Mouse (Mus musculus) adrenal gland, adult (tissue): Measurements from ENCODE around the gene C5ar2.
"Not testable (repeated sequence)": the region's sequence is repeated elsewhere in the genome, so short reads cannot be mapped to it uniquely, and the experiment has no call there.

ENCODE experiments used
- DNase-seq, 2 experiments: peaks; one replicate each; pipeline ENCODE4 v3.0.0; 2022 to 2023; ENCODE audit warnings: low spot score in 1 of 2; ENCODE audit not compliant: inconsistent age in 2 of 2

Gene C5ar2

GRCm38 (mm10) chr7:16259110-16259590 lies 15.2 kb upstream of the C5ar2 start, which contains the start of gene C5ar1:
Gene C5ar1 (minus strand): TSS chr7:16259540.
- peak in 1 of 2 experiments; percentile 35 for DNase-seq

- DNase-seq: peak in 1 of 2 experiments; percentile 43
Measured at GRCm38 (mm10) chr7:16257830-16258229, 13.9 kb upstream of the C5ar2 start.

GRCm38 (mm10) chr7:16255963-16256362 lies 12.0 kb upstream of the C5ar2 start:
- not testable (repeated sequence) for DNase-seq

DNA sequence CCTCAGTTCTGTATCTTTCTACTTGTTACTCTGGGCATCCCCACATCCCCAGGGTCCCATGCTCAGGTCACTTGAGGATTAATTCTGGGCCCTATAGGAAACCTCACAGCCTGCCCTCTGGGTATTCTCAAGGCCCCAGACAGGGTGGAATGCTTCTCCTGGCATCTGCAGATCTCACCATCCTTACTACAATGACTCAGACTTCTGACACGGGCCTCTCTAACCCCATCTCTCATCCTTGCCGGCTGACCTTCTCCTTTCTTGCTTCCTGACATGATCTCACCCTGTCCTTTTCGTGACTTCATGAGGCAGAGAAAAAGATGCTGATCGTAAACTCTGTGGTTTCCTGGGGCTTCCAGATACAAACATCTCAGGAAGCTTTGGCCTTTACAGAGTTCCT lies 10.2 kb upstream of the C5ar2 start:
- DNase-seq: peak; percentile 63 to 77

GRCm38 (mm10) chr7:16250687-16251086 lies 6.7 kb upstream of the C5ar2 start:
- no peak for DNase-seq

DNA sequence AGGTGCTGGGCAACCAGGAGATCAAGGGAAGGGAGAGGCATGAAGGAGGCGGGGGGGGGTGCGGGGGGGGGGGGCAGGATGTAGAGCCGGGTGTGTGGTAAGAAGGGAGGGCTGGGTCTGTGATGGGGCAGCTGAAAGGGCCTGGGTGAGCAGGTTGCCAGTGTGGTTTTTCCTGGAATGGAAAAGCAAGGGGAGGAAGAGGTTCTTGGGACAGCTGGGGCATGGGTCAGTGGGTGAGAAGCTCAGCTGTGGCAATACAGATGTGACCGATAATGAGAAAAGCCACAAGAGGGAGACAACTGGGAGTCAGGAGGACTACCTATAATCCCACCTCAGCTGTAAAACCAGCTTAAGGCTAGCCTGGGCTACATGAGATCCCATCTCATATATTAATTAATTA lies 2.0 kb upstream of the C5ar2 start:
- no peak for DNase-seq

DNA sequence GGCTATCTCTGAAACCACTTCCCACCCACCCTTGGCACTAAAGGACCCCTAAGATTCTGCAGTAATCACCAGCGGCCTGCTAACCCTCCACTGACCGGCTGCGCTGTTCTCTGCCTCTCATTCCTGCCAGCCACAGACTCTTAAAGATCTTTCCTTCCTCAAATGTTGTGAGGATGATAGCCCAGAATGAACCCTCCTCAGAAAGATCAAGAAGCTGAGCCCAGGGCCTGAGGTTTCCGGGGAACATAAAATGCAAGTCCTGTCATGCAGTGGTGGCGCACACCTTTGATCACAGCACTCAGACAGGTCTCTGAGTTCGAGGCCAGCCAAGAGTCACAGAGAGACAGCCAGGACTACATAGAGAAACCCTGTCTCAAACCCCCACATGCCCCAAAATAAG lies 1.8 kb downstream of the C5ar2 start:
- DNase-seq: no peak

DNA sequence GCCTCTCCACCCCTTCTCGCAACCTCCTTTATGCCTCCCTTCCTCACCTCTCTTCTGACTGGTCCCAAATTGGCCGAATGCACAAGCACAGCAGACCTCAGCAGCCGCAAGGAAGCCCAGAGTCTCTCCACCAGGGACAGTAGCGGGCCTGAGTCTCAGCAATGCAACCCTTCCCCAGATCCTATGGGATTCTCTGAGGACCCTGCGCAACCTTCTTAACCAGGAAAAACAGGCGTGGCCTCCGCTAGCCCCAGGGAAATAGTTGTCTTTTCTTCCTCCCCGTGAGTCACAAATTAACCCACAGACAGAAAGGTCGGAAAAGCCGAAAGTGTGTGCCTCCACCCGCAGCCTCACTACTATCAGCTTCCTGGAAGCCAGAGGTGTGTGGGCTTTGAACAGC lies 2.2 kb downstream of the C5ar2 start:
- no peak for DNase-seq

GRCm38 (mm10) chr7:16240978-16241303 lies 3.0 kb downstream of the C5ar2 start:
- no peak for DNase-seq

DNA sequence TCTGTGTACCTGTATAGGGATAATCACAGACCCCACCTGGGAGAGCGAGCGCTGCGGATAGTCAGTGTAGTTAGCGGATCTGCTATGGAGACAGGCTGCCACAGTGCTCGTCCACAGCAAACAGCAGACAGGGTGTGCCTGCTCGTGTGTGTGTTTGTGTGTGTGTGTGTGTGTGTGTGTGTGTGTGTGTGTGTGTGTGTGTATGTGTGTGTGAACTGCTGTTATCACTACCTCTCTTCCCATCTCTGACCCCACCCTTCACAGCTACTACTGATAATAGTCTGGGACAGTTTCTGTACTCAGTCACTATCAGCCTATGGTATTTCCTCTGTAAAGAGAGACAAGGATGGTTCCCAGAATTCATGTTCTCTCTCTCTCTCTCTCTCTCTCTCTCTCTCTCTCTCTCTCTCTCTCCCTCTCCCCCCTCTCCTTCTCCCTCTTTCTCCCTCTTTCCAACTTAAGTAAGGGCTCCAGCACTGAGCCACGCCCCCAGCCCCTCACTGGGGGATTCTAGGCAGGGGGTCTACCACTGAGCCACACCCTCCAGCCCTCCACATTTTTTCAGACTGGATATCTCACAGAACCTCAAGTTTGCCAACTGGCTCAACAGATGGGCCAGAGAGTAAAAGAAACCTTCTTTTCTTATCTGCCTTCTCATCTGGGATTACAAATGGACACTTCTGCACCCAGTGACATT lies 3.5 kb downstream of the C5ar2 start:
- DNase-seq: no peak

- peak in 1 of 2 experiments; percentile 49 for DNase-seq
Measured at GRCm38 (mm10) chr7:16239554-16239997, 4.4 kb downstream of the C5ar2 start.

DNA sequence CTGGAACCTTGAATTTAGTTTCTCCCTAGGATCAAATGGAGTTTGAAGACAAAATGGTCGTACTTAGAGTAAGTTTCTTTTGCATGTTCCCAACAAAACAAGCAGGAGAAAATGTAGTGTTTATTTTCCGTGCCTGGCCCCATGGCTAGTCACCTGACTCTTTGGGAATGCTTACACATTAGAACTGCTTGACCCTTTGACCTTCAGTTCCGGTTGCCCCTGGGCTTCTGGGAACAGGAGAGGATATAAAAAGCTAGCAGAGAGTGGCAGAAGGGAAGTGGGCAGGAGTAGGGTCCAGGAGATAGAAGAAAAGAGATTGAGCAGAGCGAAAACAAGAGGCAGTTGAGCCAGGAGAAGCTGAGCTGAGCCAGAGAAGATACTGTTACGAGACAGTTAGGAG lies 14.1 kb downstream of the C5ar2 start:
- DNase-seq: no peak

GRCm38 (mm10) chr7:16221582-16222272 lies 22.2 kb downstream of the C5ar2 start, which contains the start of gene Dhx34:
Gene Dhx34 (minus strand): TSS chr7:16222037.
- peak; percentile 97 to 98 for DNase-seq

DNA sequence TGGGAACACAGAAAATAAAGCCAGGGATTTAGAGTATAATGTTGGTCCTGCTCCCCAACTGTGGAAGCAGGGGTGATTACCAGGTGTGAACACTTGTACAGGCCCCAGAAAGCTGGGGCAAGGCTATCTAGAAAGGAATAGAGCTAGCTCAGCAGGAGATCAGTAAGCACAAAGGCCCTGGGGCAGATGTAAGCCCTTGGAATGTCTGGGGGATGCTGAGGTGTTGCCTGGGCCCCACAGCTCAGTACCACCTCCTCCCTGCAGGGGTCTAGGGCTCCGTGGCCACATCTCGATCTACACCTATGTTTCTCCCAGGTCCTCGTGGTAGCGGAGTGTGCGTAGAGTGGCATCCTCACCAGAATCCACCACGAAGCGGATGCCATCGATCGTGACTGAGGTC lies 30.0 kb downstream of the C5ar2 start:
- DNase-seq: no peak

DNA sequence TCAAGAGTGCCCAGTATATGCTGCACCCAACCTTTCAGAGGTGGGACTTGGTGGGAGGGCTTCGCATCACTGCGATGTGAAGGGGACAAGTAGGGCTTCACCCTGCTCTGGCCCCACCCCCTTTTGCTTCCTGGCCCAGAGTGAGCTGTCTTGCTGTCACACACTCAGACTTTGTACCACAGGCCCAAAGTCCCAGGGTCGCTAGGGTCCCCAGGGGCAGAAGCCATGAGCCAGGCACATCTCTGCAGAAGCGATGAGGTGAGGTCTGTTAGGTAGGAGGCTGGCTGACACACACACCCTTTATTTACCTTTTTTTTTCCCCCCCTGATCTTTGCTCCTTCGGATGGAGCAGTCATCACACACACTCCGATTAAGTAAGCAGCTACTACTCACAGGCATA lies 30.8 kb downstream of the C5ar2 start:
- no peak for DNase-seq

DNA sequence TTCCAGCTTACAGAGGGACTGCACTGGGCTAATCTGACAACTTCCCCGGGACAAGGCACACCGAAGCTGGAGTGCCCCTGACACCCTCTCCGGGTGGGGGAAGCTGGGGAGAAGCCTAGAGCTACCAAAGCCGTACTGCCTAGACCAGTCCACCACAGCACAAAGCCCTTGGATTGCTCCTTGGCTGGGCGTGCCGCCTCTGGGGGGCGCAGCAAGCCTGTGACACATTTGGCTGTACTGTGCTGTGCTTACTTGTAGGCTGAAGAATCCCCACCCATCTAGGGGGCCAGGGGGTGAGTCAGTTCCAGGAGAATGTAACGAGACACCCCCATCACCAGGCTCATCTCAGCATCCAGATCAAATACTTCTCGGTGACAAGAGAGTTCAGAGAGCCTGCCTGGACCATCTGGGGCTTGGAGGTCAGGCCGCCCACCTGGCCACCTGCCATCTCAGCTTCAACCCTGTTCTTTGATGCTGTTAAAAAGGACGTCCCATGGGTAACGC lies 33.0 kb downstream of the C5ar2 start:
- DNase-seq: peak in 1 of 2 experiments; percentile 31

- DNase-seq: peak in 1 of 2 experiments; percentile 32
Measured at GRCm38 (mm10) chr7:16208781-16209665, 34.9 kb downstream of the C5ar2 start.

GRCm38 (mm10) chr7:16207496-16207895 lies 36.5 kb downstream of the C5ar2 start:
- peak; percentile 77 to 78 for DNase-seq

DNA sequence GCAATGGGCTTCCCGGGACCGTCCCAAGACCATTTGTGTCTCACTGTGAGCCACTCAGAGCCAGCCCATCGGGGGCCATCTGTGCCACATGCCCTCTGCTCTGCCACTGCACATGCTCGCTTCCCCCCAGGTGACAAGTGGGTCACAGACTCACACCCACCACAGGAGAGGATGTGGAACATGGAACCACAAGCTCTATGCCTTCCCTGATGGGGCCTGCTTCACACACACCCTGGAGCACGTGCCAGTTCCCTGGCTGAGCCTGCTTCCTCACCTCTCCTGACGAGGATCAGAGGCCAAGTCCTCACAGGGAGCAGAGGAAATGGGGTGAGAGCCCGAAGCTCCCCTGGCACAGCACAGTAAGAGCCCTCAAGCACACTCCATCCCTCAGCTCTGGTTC lies 36.9 kb downstream of the C5ar2 start:
- no peak for DNase-seq

- no peak for DNase-seq
Measured at GRCm38 (mm10) chr7:16204791-16205190, 39.2 kb downstream of the C5ar2 start.

DNA sequence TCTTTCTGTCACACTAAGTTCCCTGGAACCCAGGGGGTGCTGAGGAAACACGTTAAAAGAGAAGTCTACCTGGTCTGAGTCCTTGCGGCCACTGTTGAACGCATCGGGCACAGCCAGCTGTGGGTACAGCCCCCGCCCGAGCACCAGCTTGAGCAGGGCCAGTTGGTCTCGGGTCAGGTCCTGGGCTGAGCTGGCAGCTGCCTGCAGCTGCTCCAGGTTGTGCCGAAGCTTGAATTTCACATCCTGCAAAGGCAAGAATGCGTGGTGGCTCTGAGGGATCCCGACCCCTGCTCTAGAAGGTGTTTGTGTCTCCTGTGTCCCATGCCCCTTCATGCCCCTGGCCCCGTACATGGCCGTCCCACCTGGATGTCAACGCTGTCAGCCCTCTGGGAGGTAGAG lies 40.5 kb downstream of the C5ar2 start:
- DNase-seq: no peak
